Mouse (Mus musculus) ES-E14 (cell line): Measurements from ENCODE around the gene Trim8. TPM values are rescaled to one million over a fixed set of nuclear protein-coding genes. Genes with fewer than 3 reads are reported as not detected.

Experiments
- DNase-seq: peaks from one replicate; pipeline ENCODE4 v3.0.0-alpha.2; 2013; ENCODE audit warnings: low read depth, low spot score
- H3K27ac ChIP-seq: 2 replicates; pipeline ENCODE4 v1.5.1; 2012; ENCODE audit warnings: low read depth, mild to moderate bottlenecking, low read length, moderate library complexity, mixed read lengths; ENCODE audit not compliant: poor library complexity, insufficient read depth, severe bottlenecking
- H3K36me3 ChIP-seq: 2 replicates; pipeline ENCODE4 v1.6.1; 2012; ENCODE audit warnings: mild to moderate bottlenecking, low read length, moderate library complexity, mixed read lengths; ENCODE audit not compliant: control insufficient read depth, poor library complexity, insufficient read depth, severe bottlenecking
- H3K4me1 ChIP-seq, 2 experiments: fragments of 150-350 bp in 1 of 2; sonication (generic) in 1 of 2; 2 replicates each; pipeline ENCODE4 v1.6.1; 2012; ENCODE audit warnings: low read length in 2 of 2, mild to moderate bottlenecking in 1 of 2, mixed read lengths in 1 of 2; ENCODE audit not compliant: control insufficient read depth in 2 of 2, insufficient read depth in 2 of 2, poor library complexity in 1 of 2
- H3K4me3 ChIP-seq, 2 experiments: fragments of 150-350 bp in 1 of 2; sonication (generic) in 1 of 2; 2 replicates each; pipeline ENCODE4 v1.5.1; 2012; ENCODE audit warnings: low read length in 2 of 2, low read depth in 1 of 2, mild to moderate bottlenecking in 1 of 2, mixed read lengths in 1 of 2; ENCODE audit not compliant: insufficient read depth in 1 of 2, poor library complexity in 1 of 2, severe bottlenecking in 1 of 2
- H3K9ac ChIP-seq: 2 replicates; pipeline ENCODE4 v1.6.1; 2012; ENCODE audit warnings: low read depth, mild to moderate bottlenecking, low read length, mixed read lengths; ENCODE audit not compliant: poor library complexity, insufficient read depth, severe bottlenecking
- H3K9me3 ChIP-seq: fragments of 150-350 bp; sonication (generic); 2 replicates; pipeline ENCODE4 v1.6.1; 2012; ENCODE audit warnings: low read depth, mild to moderate bottlenecking, low read length; ENCODE audit not compliant: control insufficient read depth, insufficient read depth
- CHD2 ChIP-seq: IDR thresholded peaks from 2 replicates; pipeline ENCODE4 v1.6.1; 2014; ENCODE audit warnings: mild to moderate bottlenecking, low read depth, low read length, inconsistent platforms
- HCFC1 ChIP-seq: IDR thresholded peaks from 2 replicates; pipeline ENCODE4 v1.6.1; 2012; ENCODE audit warnings: low read length, inconsistent platforms, borderline replicate concordance; ENCODE audit not compliant: insufficient read depth
- MAFK ChIP-seq: IDR thresholded peaks from 2 replicates; pipeline ENCODE4 v1.6.1; 2014; ENCODE audit warnings: mild to moderate bottlenecking, low read depth, low read length, inconsistent platforms; ENCODE audit not compliant: insufficient read depth
- ZC3H11A ChIP-seq: IDR thresholded peaks from 2 replicates; pipeline ENCODE4 v1.6.1; 2012; ENCODE audit warnings: low read depth, mild to moderate bottlenecking, inconsistent platforms, low read length, borderline replicate concordance
- ZNF384 ChIP-seq: IDR thresholded peaks from 2 replicates; pipeline ENCODE4 v1.6.1; 2012; ENCODE audit warnings: low read depth, low read length, inconsistent platforms
- in situ Hi-C, 2 experiments: fragments of 600-800 bp; cut with MboI; formaldehyde crosslinking; loops; one replicate each; pipeline ENCODE4 v1.15.1; 2025; ENCODE audit warnings: low sequenced_read_pairs in 2 of 2, inconsistent platforms in 1 of 2; ENCODE audit not compliant: unreplicated experiment in 2 of 2
- total RNA-seq: library from RNA; depleted of rRNA; stranded (reverse); fragments of 300-350 nt; gene quantifications from 2 replicates; pipeline ENCODE4 v1.2.3, GENCODE M21; 2012

Gene Trim8
- total RNA-seq, 1 experiment: 26.1 TPM

DNA sequence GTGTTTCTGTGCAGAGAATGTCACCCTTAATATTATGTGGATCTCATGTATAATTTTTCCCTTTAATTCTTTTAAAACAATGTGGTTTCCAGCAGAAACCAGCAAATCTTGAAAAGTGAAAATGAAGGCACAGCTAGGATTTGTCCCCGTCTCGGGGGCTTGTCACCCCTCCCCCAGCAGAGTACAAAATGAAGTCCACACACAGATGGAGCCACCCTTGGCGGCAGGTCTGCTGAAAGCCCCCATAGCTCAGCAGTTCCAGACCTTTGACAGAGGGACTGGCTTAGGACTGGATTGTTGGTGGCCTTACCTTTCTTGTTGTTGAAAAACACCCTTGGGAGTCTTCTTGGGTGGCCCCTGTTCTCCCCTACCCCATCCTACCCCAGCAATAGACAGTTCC, 20.1 kb upstream of the Trim8 start:
- no peak for DNase-seq
- Histone ChIP-seq H3K4me3 (no peak overlapping the region), H3K4me1 (peaks cover 14 to 61% of the 10 kb centered on the region in 2 experiments), H3K27ac (no peak overlapping the region), H3K9me3 (no peaks in the 10 kb centered on the region), H3K36me3 (peaks cover 3% of the 10 kb centered on the region; the same call in 1 of the 2 replicates), H3K9ac (no peak overlapping the region)
- TF ChIP-seq CHD2 (no peak), HCFC1 (no peak), ZC3H11A (no peak), MAFK (no peak), ZNF384 (no peak)
- in situ Hi-C loops: no loop called here

DNA sequence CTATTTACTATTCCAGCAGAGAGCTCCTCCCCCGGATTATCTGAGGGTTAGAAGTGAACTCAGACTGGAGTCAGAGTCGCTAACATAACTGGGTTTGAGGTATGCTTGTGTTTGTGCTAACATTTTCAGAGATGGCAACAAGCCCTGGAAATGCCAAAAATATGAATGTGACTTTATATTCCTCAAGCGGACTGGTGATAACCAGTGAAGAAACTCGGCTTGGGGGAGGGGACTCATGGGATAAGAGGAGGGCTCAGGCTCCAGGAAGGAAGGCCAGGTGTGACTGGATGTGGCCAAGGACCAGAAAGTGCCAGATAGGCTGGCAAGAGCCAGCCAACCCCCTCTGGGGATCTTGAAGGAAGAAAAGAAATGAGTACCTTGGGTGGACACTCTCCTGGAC, 19.7 kb upstream of the Trim8 start:
- H3K27ac ChIP-seq: no peak overlapping the region
- peaks cover 11 to 62% of the 10 kb centered on the region in 2 experiments for H3K4me1 ChIP-seq
- H3K36me3 ChIP-seq: peaks cover 3% of the 10 kb centered on the region; the same call in 1 of the 2 replicates

GRCm38 (mm10) chr19:46482896-46483516, 18.5 kb upstream of the Trim8 start:
- H3K27ac ChIP-seq: no peak overlapping the region
- in situ Hi-C loops: no loop called here
- H3K9me3 ChIP-seq: no peaks in the 10 kb centered on the region
- H3K4me3 ChIP-seq: no peak overlapping the region
- no peak for DNase-seq
- peaks cover 3% of the 10 kb centered on the region; the same call in 1 of the 2 replicates for H3K36me3 ChIP-seq
- H3K9ac ChIP-seq: no peak overlapping the region
- H3K4me1 ChIP-seq: peaks cover 9 to 60% of the 10 kb centered on the region in 2 experiments; a peak in 3 of 4 replicates
- TF ChIP-seq ZC3H11A (no peak), CHD2 (no peak), ZNF384 (no peak), MAFK (no peak), HCFC1 (no peak)

More for the DNA sequence above, 19.7 kb upstream of the Trim8 start:
- TF ChIP-seq HCFC1 (no peak), MAFK (no peak), CHD2 (no peak), ZC3H11A (no peak), ZNF384 (no peak)
- Histone ChIP-seq H3K9ac (no peak overlapping the region), H3K4me3 (no peak overlapping the region), H3K9me3 (no peaks in the 10 kb centered on the region)
- in situ Hi-C loops: no loop called here
- DNase-seq: no peak

DNA sequence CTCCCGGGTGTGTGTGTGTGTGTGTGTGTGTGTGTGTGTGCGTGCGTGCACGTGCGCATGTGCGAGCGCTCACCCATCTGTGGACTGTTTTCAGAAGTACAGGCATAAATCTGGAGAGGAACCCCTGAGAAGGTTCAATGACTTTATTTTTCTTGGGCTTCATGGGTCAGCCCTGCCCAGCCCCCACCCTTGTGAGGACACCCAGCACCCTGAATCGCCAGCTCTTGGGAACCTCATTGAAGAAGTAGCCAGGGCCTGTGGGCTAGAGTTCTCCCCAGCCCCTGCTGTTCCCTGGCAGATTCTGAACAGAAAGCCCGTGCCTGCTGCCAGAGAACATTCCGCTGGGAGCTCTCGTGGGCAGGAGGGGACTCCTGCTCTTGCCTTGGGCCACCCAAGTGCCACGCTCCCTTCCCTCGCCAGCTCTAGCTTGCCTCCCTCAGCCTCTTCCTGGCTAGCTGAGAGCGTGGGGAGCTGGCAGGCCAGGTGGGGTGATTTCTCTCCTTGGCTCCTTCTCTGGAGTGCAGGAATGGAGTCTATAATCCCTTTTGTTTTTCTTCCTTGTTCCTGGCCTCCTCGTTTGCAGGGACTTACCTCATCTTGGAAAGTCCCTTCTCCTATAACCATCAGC, 17.7 kb upstream of the Trim8 start:
- DNase-seq: no peak
- Histone ChIP-seq H3K36me3 (peaks cover 3% of the 10 kb centered on the region; the same call in 1 of the 2 replicates), H3K27ac (no peak overlapping the region), H3K9me3 (no peaks in the 10 kb centered on the region), H3K9ac (no peak overlapping the region), H3K4me1 (peaks cover 7 to 52% of the 10 kb centered on the region in 2 experiments; a peak in 3 of 4 replicates), H3K4me3 (no peak overlapping the region)
- in situ Hi-C loops: no loop called here
- TF ChIP-seq ZNF384 (no peak), CHD2 (no peak), HCFC1 (no peak), ZC3H11A (no peak), MAFK (no peak)

GRCm38 (mm10) chr19:46484518-46484917, 17.0 kb upstream of the Trim8 start:
- H3K27ac ChIP-seq: no peak overlapping the region

More at GRCm38 (mm10) chr19:46484518-46484917, 17.0 kb upstream of the Trim8 start:
- Histone ChIP-seq H3K9me3 (no peaks in the 10 kb centered on the region), H3K4me3 (no peak overlapping the region), H3K36me3 (peaks cover 3% of the 10 kb centered on the region; the same call in 1 of the 2 replicates), H3K4me1 (peaks cover 6 to 45% of the 10 kb centered on the region in 2 experiments; a peak in 3 of 4 replicates), H3K9ac (no peak overlapping the region)
- DNase-seq: no peak
- in situ Hi-C loops: no loop called here
- no peak for TF ChIP-seq ZNF384
- TF ChIP-seq MAFK: no peak
- no peak for TF ChIP-seq ZC3H11A
- no peak for TF ChIP-seq HCFC1
- TF ChIP-seq CHD2: no peak
